Mouse (Mus musculus): ENCODE measurements around the gene Hs3st6. TPM values are rescaled to one million over a fixed set of nuclear protein-coding genes. Genes with fewer than 3 reads are reported as not detected.
"Not testable (repeated sequence)": the region's sequence is repeated elsewhere in the genome, so short reads cannot be mapped to it uniquely, and the experiment has no call there.

Hs3st6 gene
- total and polyA plus RNA-seq, 2 experiments from 2014 or later: 0.22 to 0.49 TPM

DNA sequence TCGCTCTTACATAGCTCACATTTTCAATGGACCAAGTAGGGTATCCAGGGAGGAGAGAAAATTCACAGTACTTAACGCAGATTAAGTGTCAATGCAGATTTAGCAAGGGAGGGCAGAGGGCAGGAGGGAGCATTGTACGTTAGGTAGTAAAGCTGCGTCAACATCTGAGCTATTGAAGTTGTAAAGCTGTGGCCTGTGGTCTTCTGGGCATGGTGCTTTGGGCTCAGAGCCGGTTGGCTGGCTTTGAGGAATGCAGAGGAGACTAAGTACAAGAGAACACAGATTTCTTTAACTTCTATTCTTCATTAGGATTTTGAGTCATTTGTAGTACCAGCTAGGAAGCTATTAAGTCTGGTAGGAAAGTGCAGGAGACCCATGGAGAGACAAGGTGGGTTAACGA lies 37.2 kb upstream of the Hs3st6 start:
- ATAC-seq (ENCODE audit: low FRiP score) (no peak), DNase-seq (ENCODE audit: low spot score) (no peak)
- no peaks in the 10 kb centered on the region; the same call in 1 of the 2 replicates for H3K4me1 ChIP-seq (ENCODE audit: insufficient read depth, low read length)
- TF ChIP-seq CTCF (IDR thresholded peaks at IDR 0.05): no peak
- WGBS: 19% methylated on average over 6 of the region's 6 CpGs
- no peaks in the 10 kb centered on the region for H3K27me3 ChIP-seq (ENCODE audit: insufficient read depth, low read length)
- H3K9ac ChIP-seq (replicated peaks; ENCODE audit: low read length, poor library complexity, severe bottlenecking): no peak overlapping the region
- no peak overlapping the region for H3K4me2 ChIP-seq (ENCODE audit: low read depth, low read length, poor library complexity, severe bottlenecking)
- peaks cover 3% of the 10 kb centered on the region; the same call in 1 of the 2 replicates for H3K36me3 ChIP-seq (ENCODE audit: insufficient read depth, low read length)
- no peak overlapping the region for H3K4me3 ChIP-seq (ENCODE audit: low read depth, low read length)
- no peaks in the 10 kb centered on the region for H3K9me3 ChIP-seq (ENCODE audit: low read length)
- H3K27ac ChIP-seq (ENCODE audit: low read depth, low read length): no peak overlapping the region

GRCm38 (mm10) chr17:24716166-24716682 lies 36.6 kb upstream of the Hs3st6 start:
- no peak overlapping the region for H3K27ac ChIP-seq (ENCODE audit: low read depth, low read length)
- no peak for TF ChIP-seq CTCF (IDR thresholded peaks at IDR 0.05)
- no peak overlapping the region for H3K4me3 ChIP-seq (ENCODE audit: low read depth, low read length)
- ATAC-seq (ENCODE audit: low FRiP score) (no peak), DNase-seq (ENCODE audit: low spot score) (no peak)
- 94% methylated on average over 15 of the region's 15 CpGs for WGBS
- no peak overlapping the region for H3K9ac ChIP-seq (replicated peaks; ENCODE audit: low read length, poor library complexity, severe bottlenecking)
- no peaks in the 10 kb centered on the region for H3K27me3 ChIP-seq (ENCODE audit: insufficient read depth, low read length)
- H3K36me3 ChIP-seq (ENCODE audit: insufficient read depth, low read length): peaks cover 4% of the 10 kb centered on the region; the same call in 1 of the 2 replicates
- H3K4me1 ChIP-seq (ENCODE audit: insufficient read depth, low read length): no peaks in the 10 kb centered on the region; the same call in 1 of the 2 replicates
- no peak overlapping the region for H3K4me2 ChIP-seq (ENCODE audit: low read depth, low read length, poor library complexity, severe bottlenecking)
- H3K9me3 ChIP-seq (ENCODE audit: low read length): no peaks in the 10 kb centered on the region

GRCm38 (mm10) chr17:24717943-24718342 lies 34.8 kb upstream of the Hs3st6 start, which contains the start of the genes Rnf151 and Rps2:
Rnf151 (minus strand) TSS chr17:24718063.
Rps2 (plus strand) TSS chr17:24718116.
- H3K4me3 ChIP-seq (ENCODE audit: low read depth, low read length): peak within 1 kb of the TSS; percentile 74
- H3K27me3 ChIP-seq (ENCODE audit: insufficient read depth, low read length): no peaks in the 10 kb centered on the region
- H3K4me2 ChIP-seq (ENCODE audit: low read depth, low read length, poor library complexity, severe bottlenecking): peak within 1 kb of the TSS; percentile 60; the same call in 1 of the 2 replicates
- no peak within 1 kb of the TSS for H3K9ac ChIP-seq (replicated peaks; ENCODE audit: low read length, poor library complexity, severe bottlenecking)
- no peak within 1 kb of the TSS for H3K27ac ChIP-seq (ENCODE audit: low read depth, low read length)
- 85% methylated on average over 4 of the region's 4 CpGs for WGBS
- TF ChIP-seq CTCF (IDR thresholded peaks at IDR 0.05): no peak
- peaks cover 13% of the 10 kb centered on the region; the same call in 1 of the 2 replicates for H3K36me3 ChIP-seq (ENCODE audit: insufficient read depth, low read length)
- H3K4me1 ChIP-seq (ENCODE audit: insufficient read depth, low read length): no peaks in the 10 kb centered on the region; the same call in none of the 2 replicates
- DNase-seq (ENCODE audit: low spot score) (no peak), ATAC-seq (ENCODE audit: low FRiP score) (no peak)
- H3K9me3 ChIP-seq (ENCODE audit: low read length): no peaks in the 10 kb centered on the region

DNA sequence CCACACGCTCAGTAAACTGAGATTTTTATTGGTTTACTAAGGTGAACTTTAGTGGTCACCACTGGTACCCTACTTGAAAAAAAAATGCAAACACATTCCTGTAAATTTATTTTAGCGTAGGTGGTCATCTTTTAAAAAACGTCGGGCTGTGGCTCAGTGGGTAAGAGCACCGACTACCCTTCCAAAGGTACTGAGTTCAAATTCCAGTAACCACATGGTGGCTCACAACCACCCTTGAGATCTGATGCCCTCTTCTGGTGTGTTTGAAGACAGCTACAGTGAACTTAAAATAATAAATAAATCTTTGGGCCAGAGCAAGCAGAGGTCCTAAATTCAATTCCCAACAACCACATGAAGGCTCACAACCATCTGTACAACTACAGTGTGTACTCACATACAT lies 33.9 kb upstream of the Hs3st6 start:
- ATAC-seq (ENCODE audit: low FRiP score); H3K27me3 ChIP-seq (ENCODE audit: insufficient read depth, low read length); DNase-seq (ENCODE audit: low spot score); H3K4me1 ChIP-seq (ENCODE audit: insufficient read depth, low read length); H3K9me3 ChIP-seq (ENCODE audit: low read length); H3K27ac ChIP-seq (ENCODE audit: low read depth, low read length): not testable (repeated sequence)
- Histone ChIP-seq H3K4me2 (ENCODE audit: low read depth, low read length, poor library complexity, severe bottlenecking) (peak overlapping the region; percentile 60), H3K4me3 (ENCODE audit: low read depth, low read length) (peak overlapping the region; percentile 74), H3K36me3 (ENCODE audit: insufficient read depth, low read length) (peaks cover 13% of the 10 kb centered on the region; the same call in 1 of the 2 replicates), H3K9ac (replicated peaks; ENCODE audit: low read length, poor library complexity, severe bottlenecking) (peak overlapping the region; percentile 94; the same call in 1 of the 2 replicates)
- peak; percentile 37 for TF ChIP-seq CTCF (IDR thresholded peaks at IDR 0.05)
- 68% methylated on average over 5 of the region's 5 CpGs for WGBS

DNA sequence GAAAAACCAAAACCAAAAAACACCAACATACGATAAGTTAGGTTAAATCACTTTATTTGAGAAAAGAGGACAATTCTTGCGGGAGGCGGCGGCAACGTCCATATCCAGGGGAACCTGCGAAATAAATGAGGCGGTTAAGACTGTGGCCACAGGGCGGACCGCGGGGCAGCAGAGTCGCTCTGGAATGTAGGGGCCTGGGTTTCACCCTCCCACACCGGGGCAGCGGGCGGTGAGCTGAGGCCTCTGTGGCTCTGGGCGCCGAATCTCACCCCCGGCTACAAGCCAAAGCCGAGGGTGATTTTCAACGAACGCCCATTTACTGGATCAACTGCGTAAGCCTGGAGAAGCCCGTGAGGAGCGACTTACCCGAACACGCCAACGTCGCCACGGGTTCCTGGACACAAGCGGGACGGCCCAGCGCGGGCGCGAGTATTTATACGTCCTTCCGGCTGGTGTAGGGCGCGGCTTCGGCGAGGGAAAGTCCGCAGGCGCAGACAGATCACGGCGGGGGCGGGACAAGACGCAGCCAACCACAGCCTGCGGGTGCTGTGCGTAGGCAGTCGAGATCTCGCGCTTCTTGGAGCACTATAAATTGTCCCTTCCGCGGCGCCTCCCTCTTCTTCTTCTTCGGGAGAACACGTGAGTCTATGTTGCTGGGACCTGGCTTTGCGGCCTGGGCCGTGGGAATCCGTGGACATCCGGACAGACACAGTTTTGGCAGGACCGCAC lies 33.1 kb upstream of the Hs3st6 start:
- Histone ChIP-seq H3K4me2 (ENCODE audit: low read depth, low read length, poor library complexity, severe bottlenecking) (peak overlapping the region; percentile 61), H3K4me1 (ENCODE audit: insufficient read depth, low read length) (no peaks in the 10 kb centered on the region; the same call in none of the 2 replicates), H3K36me3 (ENCODE audit: insufficient read depth, low read length) (peaks cover 13% of the 10 kb centered on the region; the same call in 1 of the 2 replicates), H3K4me3 (ENCODE audit: low read depth, low read length) (peak overlapping the region; percentile 74), H3K27me3 (ENCODE audit: insufficient read depth, low read length) (no peaks in the 10 kb centered on the region), H3K9ac (replicated peaks; ENCODE audit: low read length, poor library complexity, severe bottlenecking) (peak overlapping the region; percentile 94), H3K27ac (ENCODE audit: low read depth, low read length) (peak overlapping the region; percentile 87), H3K9me3 (ENCODE audit: low read length) (no peaks in the 10 kb centered on the region)
- ATAC-seq (ENCODE audit: low FRiP score) (peak; percentile 96), DNase-seq (ENCODE audit: low spot score) (peak; percentile 99)
- WGBS: under 1% methylated on average over 61 of the region's 61 CpGs
- peak; percentile 15; the same call in 1 of the 2 replicates for TF ChIP-seq CTCF (IDR thresholded peaks at IDR 0.05)

- H3K4me1 ChIP-seq (ENCODE audit: insufficient read depth, low read length); H3K27me3 ChIP-seq (ENCODE audit: insufficient read depth, low read length); ATAC-seq (ENCODE audit: low FRiP score); H3K9me3 ChIP-seq (ENCODE audit: low read length); DNase-seq (ENCODE audit: low spot score): not testable (repeated sequence)
- H3K4me3 ChIP-seq (ENCODE audit: low read depth, low read length): peak overlapping the region; percentile 74
- H3K36me3 ChIP-seq (ENCODE audit: insufficient read depth, low read length): peaks cover 13% of the 10 kb centered on the region; the same call in 1 of the 2 replicates
- H3K27ac ChIP-seq (ENCODE audit: low read depth, low read length): peak overlapping the region; percentile 32
- peak overlapping the region; percentile 61 for H3K4me2 ChIP-seq (ENCODE audit: low read depth, low read length, poor library complexity, severe bottlenecking)
- peak overlapping the region; percentile 83 for H3K9ac ChIP-seq (replicated peaks; ENCODE audit: low read length, poor library complexity, severe bottlenecking)
- 1% methylated on average over 11 of the region's 11 CpGs for WGBS
These were observed 32.2 kb upstream of the Hs3st6 start for GRCm38 (mm10) chr17:24720616-24721015.

GRCm38 (mm10) chr17:24721383-24721955 lies 31.3 kb upstream of the Hs3st6 start:
- H3K27me3 ChIP-seq (ENCODE audit: insufficient read depth, low read length); H3K9ac ChIP-seq (replicated peaks; ENCODE audit: low read length, poor library complexity, severe bottlenecking); H3K36me3 ChIP-seq (ENCODE audit: insufficient read depth, low read length); H3K9me3 ChIP-seq (ENCODE audit: low read length); DNase-seq (ENCODE audit: low spot score); H3K4me1 ChIP-seq (ENCODE audit: insufficient read depth, low read length); H3K27ac ChIP-seq (ENCODE audit: low read depth, low read length); ATAC-seq (ENCODE audit: low FRiP score): not testable (repeated sequence)
- Histone ChIP-seq H3K4me3 (ENCODE audit: low read depth, low read length) (peak overlapping the region; percentile 19; the same call in 1 of the 2 replicates), H3K4me2 (ENCODE audit: low read depth, low read length, poor library complexity, severe bottlenecking) (peak overlapping the region; percentile 28)
- 70% methylated on average over 7 of the region's 7 CpGs for WGBS
